Mouse (Mus musculus) left cerebral cortex, postnatal 4 days (tissue): ENCODE measurements around the gene Ampd3. TPM values are rescaled to one million over a fixed set of nuclear protein-coding genes. Genes with fewer than 3 reads are reported as not detected.

ENCODE experiments used
- DNase-seq: peaks from one replicate; pipeline ENCODE4 v3.0.0-alpha.2; 2022
- intact Hi-C: fragments of 180-260 bp; cut with DNase I; formaldehyde crosslinking; loops from one replicate; pipeline ENCODE4 v1.15.1; 2025
- total RNA-seq, 2 experiments: library from RNA; stranded (reverse); gene quantifications; 2 replicates each; pipeline ENCODE4 v1.2.3; 2021

Gene Ampd3
- total RNA-seq, 2 experiments from 2014 or later = 18.5 to 19.5 TPM

DNA sequence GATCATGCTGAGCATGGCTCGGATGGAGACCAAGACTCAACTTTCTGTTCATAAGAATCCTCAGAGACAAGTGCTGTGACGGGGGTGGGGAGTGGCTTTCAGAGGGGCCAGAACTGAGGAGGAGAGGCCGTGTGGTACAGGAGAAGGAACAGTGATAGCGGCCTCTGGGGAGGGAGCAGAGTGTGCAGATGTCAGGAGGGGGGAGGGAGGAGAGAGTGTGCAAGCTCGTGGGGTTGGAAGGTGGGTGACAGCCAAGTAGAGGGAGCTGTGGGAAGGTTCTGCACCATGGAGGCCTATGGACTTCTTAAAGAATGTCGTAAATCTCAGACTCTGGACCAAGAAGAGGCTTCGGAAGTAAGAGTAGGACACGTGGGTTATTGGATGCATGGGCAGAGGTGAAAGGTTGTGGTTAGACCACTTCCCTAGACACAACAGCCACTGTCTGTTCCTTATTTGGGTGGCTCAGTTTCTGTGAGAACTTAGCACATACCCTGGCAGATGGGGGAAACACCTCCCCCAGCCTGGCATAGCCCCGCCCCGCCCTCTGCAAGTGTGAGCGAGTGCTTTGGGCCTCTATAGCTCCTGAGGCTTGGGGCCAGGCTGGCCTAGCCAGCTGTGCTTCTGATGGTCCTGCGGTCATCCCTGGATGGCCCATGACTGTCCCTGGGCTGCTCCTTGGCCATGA lies 28.5 kb downstream of the Ampd3 start:
- no peak for DNase-seq
- intact Hi-C loops = no loop called here

DNA sequence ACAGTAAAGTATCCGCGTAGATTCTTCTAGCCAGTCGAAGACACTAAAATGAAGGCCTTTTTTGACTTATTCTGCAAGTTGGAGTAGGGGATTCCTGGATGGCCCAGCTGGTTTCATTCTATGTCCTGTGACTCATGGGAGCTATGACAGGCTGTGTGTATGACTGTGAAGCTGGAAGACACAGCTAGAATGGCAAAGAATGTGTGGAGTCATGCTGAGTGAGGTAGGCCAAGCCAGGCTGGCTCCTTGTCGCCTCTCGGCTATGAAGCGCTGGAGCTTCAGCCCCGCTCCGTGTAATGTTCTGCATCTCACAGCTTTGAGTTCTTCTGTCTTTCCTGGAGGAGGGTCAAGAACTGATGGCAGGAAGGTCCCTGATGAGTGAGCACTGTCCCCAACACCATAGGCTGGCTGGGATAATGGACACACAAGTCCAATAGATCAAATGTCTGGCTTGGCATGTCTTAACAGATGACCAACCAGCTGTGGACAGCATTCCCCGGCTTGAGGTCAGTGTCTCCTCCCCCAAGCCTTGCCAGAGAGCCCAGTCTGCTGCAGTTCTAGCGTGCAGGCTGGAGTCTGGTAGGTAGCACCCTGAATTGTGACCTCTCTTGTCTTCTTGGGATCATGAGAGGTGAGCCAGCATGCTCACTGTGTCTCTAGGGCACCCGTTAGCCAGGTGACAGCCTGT lies 29.9 kb downstream of the Ampd3 start:
- intact Hi-C loops = no loop called here
- no peak for DNase-seq

DNA sequence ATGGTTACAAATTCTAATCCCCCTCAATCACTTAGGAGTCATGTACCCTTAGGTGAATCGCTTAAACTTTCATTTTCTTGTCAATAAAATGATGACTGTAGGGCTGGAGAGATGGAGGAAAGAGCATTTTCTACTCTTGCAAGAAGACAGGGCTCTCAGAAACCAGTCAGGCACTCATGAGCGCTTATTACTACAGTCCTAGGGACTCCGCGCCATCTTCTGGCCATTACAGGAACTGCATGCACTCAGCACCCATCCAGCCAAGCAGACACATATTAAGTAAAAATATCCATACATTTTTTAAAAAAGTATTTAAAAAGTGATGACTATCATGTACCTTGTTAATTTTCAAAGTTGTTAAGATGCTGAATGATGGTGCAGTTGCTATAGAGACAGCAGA lies 33.0 kb downstream of the Ampd3 start:
- peak; percentile 83 for DNase-seq
- intact Hi-C loops = loop anchor here (1.0 to 10.0 kb wide), 2 partner anchors 74 to 146 kb away; no protein-coding TSS in a partner anchor

DNA sequence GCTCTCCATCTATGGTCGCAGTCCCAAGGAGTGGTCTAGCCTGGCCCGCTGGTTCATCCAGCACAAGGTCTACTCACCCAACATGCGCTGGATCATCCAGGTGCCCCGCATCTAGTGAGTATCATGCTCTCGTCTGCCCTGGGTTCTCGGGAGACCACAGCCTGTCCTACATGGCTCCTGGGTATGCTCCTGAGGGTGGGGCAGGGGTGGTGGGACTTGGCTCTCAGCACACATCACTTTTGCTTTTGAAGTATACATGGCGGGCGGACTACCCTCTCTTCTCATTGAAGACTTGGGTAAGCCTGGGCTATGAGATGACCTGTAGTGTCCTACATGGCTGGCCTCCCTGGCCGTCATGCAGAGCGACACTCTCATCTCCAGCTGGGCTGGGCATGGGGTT lies 35.1 kb downstream of the Ampd3 start:
- intact Hi-C loops = loop anchor here (10.0 kb wide), 1 partner anchor 148 kb away; no protein-coding TSS in a partner anchor
- no peak for DNase-seq

- DNase-seq = peak; percentile 55
- intact Hi-C loops = loop anchor here (10.0 kb wide), 1 partner anchor 149 kb away; no protein-coding TSS in a partner anchor
Observed at GRCm38 (mm10) chr7:110804266-110804665, 36.3 kb downstream of the Ampd3 start.

DNA sequence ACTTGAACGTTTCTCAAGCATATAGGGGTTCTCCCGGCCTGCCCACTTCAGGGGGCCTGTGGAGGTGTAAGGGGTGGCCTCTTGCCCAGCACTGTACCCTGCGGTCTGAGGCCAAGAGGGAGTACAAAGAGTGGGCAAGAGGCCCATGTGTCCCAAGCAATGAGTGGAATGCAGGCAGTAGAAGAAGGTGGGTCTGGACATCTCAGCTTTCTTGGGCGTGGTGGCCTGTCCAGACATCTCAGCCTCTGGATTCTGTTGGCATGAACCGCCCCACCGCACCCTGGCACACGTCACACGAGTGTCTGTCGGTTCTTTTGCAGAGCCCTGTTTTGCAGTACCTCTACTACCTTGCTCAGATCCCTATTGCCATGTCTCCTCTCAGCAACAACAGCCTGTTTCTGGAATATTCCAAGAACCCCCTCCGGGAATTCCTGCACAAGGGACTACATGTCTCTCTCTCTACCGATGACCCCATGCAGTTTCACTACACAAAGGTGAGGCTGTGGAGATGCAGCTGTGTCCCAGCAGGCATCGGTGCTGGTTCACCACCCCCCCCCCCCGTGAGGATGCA lies 39.5 kb downstream of the Ampd3 start:
- intact Hi-C loops = loop anchor here (10.0 kb wide), 1 partner anchor 153 kb away; no protein-coding TSS in a partner anchor
- no peak for DNase-seq

DNA sequence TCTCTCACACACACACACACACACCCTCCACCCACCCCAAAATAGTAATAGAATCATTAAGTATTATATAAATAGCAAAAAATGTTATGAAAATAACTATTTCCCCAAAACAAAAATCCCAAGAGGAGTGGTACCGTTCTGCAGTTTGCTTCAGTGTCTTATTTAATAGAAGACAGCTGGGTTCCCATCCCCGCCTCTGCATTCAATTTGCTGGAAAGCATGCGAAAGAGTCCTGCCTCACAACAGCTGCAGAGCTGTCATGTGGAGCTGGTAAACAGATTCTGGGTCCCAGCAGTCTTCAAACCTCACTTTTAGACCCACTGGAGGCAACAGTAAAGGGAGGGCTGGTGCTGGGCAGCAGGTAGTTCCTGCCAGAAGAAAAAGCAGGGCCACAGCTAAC lies 41.0 kb downstream of the Ampd3 start:
- intact Hi-C loops = loop anchor here (10.0 kb wide), 1 partner anchor 154 kb away; no protein-coding TSS in a partner anchor

DNA sequence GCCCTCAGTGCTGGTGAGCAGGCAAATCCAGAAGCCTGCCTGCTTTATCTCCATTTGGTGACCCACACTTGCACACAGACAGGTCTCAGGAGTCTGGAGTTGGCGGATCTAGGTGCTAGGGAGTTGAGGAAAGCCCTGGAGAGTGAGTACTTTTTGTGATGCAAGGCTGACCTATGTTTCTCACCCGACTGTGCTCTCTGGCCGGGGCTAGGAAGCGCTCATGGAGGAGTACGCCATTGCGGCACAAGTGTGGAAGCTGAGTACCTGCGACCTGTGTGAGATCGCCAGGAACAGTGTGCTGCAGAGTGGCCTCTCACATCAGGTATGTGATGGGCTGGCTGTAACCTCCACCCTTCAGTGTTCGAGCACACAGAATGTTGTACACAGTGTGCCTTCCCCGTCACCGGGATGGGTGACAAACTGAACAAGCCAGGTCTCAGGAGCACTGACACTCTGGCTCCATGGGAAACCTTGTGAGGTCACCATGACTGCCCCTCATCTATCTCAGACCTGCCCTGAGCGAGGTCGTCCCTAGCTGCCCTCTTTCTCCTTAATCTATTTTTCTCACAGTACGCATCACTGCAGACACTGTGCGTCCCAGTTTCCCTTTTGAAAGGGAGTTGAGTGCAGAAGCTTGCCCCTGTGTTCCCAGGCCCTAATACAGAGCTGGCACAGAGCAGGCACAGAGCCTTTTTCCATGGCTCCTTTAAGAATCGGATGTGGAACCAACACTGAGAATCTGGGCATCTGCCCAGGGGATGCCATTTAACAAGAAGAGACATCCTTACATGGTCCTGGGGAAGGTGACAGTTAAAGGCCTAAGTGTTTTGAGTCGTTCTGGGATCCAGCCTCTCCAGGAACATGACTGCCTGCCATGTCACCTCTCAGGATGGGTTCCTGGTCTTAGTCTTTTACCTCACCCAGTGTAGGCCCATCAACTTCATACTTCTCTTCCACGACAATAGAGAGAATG lies 41.9 kb downstream of the Ampd3 start:
- intact Hi-C loops = loop anchor here (10.0 kb wide), 1 partner anchor 155 kb away; no protein-coding TSS in a partner anchor
- no peak for DNase-seq

More for the DNA sequence above, 41.0 kb downstream of the Ampd3 start:
- DNase-seq = no peak

DNA sequence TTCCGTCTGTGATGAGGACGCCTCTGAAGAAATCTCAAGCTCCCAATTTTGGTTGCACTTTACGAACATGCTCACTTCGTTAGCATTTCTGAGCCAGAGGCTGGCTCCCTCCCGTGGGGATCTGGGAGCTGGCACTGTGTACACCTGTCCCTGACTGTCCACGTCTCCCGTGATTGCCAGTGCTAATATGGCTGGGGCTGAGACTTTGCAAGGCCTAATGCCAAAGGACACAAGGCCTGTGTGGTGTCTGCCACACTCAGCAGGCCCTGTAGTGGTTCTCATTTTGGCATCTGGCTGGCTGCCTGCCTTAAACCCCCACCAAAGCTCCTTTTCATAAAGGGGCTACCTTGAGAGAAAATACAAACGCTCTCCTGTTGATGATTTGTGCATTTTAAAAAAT lies 43.0 kb downstream of the Ampd3 start:
- no peak for DNase-seq

GRCm38 (mm10) chr7:110811529-110811928 lies 43.5 kb downstream of the Ampd3 start:
- no peak for DNase-seq
- intact Hi-C loops = no loop called here

More for the DNA sequence above, 43.0 kb downstream of the Ampd3 start:
- intact Hi-C loops = no loop called here

DNA sequence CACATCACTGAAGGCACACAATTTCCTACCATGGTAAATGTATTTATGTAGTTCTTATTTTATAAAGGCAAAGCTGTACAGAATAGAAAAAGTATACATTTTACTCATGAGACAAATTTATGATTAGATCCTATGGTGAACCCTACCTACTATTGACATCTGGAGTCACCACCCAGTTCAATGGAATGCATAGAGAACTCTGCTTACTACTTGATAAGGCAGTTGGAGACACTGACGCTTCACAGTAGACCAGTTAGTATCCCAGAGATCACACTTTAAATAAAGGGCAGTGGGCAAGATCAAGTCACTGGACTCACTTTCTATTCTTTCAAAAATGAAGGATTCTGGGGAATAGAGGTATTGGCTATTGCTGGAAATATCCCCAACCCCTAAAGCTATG lies 46.0 kb downstream of the Ampd3 start:
- intact Hi-C loops = no loop called here
- DNase-seq = no peak

DNA sequence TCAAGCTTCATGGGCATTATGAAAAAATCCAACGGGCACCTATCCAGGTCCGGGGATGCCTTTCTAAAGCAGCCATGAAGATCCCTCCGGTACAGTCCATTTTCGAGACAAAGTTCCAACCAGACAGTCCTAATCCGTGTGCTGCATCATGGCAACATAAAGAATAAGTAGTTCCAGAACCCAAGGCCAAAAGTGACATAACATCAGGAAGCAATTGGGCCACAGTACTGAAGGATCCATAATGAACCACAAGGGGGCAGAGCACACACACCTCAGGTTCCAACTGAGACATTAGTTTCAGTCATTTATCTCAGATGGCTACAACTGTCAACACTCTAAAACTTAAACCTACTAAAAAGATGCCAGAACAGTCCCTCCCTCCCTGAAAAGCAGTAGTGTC lies 48.0 kb downstream of the Ampd3 start:
- intact Hi-C loops = loop anchor here (2.0 to 5.0 kb wide), 2 partner anchors 113 to 201 kb away; no protein-coding TSS in a partner anchor
- no peak for DNase-seq

DNA sequence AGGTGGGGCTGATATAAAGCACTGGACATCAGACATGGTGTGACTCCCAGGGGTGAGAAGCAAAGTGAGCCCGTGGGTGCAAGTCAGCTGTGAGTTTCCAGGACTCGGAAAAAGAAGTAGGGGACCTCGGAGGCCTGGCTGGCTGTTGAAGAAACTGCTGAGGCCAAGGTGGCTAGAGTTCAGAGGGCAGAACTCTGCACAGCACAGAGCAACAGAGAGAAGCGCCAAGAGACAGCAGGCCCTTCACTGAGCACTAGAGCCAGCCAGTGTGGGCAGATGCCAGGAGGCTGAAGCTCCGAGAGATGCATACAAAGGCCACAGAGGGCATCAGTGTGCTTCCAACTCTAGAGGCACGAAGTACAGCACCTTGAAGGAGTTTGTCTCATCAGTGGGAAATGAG lies 50.2 kb downstream of the Ampd3 start:
- intact Hi-C loops = loop anchor here (5.0 kb wide), 1 partner anchor 199 kb away; no protein-coding TSS in a partner anchor
- no peak for DNase-seq

- DNase-seq = no peak
- intact Hi-C loops = loop anchor here (5.0 kb wide), 1 partner anchor 198 kb away; no protein-coding TSS in a partner anchor
Observed at GRCm38 (mm10) chr7:110818787-110819350, 50.9 kb downstream of the Ampd3 start.

GRCm38 (mm10) chr7:110821068-110821467 lies 53.1 kb downstream of the Ampd3 start:
- intact Hi-C loops = no loop called here
- no peak for DNase-seq

DNA sequence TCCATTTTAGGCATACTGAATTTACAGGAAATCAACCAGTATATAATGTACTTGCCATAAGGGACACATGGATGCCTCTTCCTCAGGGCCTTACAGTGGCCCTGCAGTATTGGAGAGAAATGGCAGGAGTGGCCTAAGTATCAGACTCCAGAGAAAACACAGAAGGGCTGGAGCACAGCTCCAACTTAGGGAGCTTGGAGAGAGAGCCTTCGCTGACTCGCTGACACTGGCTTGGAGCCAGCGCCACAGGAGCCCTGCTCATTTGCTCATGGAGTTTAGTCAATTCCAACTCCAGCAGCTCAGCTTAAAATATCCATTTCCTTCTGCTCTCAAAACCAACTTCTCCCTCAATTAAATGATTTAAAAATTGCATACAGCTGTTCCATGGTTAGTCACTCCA lies 53.6 kb downstream of the Ampd3 start:
- intact Hi-C loops = no loop called here
- DNase-seq = peak; percentile 72

DNA sequence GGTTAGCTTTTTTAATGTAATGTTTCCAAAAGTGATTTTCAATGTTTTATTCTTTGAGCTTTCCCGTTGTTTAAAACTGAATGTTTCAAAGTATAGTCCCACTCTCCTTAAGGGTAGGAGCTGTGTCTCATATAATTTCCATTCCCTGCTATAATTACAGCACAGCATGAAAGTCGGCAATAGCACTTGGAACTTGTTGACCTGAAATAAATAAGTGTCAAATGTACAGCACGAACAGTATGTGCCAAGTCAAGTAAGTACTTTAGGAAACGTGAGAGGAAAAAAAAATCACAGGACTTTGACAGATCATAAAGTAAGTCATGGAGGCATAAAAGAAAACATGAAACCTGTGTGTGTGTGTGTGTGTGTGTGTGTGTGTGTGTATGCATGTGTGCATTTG lies 54.0 kb downstream of the Ampd3 start:
- DNase-seq = no peak
- intact Hi-C loops = no loop called here

- no peak for DNase-seq
- intact Hi-C loops = no loop called here
Observed at GRCm38 (mm10) chr7:110823076-110823475, 55.1 kb downstream of the Ampd3 start.

DNA sequence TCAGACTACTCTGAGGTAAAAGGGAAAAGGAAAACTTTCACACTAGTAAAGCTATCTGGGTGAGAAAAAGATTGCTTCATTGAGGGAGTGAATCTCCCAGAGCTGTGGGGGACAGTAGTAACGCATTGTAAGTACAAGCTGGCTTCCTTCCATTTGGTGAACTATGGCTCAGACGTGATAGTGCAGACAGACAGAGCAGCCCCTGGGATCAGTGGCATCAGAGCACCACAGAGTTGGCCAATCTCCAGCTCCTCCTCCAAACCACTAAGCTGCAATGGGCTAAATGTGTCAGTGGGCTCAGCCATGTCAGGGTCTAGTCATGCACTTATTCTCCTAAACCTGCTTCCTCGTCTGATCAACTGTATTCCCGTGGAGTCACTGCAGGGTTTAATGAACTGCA lies 55.6 kb downstream of the Ampd3 start:
- DNase-seq = no peak
- intact Hi-C loops = no loop called here
